Mouse (Mus musculus) forebrain, postnatal 0 days (tissue): Measurements from ENCODE around the gene Hist1h1d. TPM values are rescaled to one million over a fixed set of nuclear protein-coding genes. Genes with fewer than 3 reads are reported as not detected.

Source experiments
- ATAC-seq: fragments of 200-750 bp; cut with Nextera tagmentation; 2 replicates; pipeline ENCODE4 v1.8.0; 2017; ENCODE audit warnings: mild to moderate bottlenecking, moderate library complexity
- DNase-seq: peaks from one replicate; pipeline ENCODE4 v3.0.0-alpha.2; 2015
- H3K27ac ChIP-seq: fragments of 300-500 bp; sonication (generic); 2 replicates; pipeline ENCODE4 v1.5.1; 2014; ENCODE audit warnings: low read depth, mild to moderate bottlenecking, antibody characterized with exemption, low read length, moderate library complexity, mixed read lengths
- H3K27me3 ChIP-seq: fragments of 300-500 bp; sonication (generic); 2 replicates; pipeline ENCODE4 v1.6.1; 2014; ENCODE audit warnings: mild to moderate bottlenecking, low read length, mixed read lengths; ENCODE audit not compliant: insufficient read depth
- H3K36me3 ChIP-seq: fragments of 300-500 bp; sonication (generic); 2 replicates; pipeline ENCODE4 v1.6.1; 2014; ENCODE audit warnings: mild to moderate bottlenecking, moderate library complexity; ENCODE audit not compliant: insufficient read depth
- H3K4me1 ChIP-seq: fragments of 300-500 bp; sonication (generic); 2 replicates; pipeline ENCODE4 v1.6.1; 2014; ENCODE audit warnings: antibody characterized with exemption; ENCODE audit not compliant: insufficient read depth
- H3K4me2 ChIP-seq: fragments of 300-500 bp; sonication (generic); 2 replicates; pipeline ENCODE4 v1.6.1; 2014; ENCODE audit warnings: low read depth, mild to moderate bottlenecking, moderate library complexity
- H3K4me3 ChIP-seq: fragments of 300-500 bp; sonication (generic); 2 replicates; pipeline ENCODE4 v1.5.1; 2014; ENCODE audit warnings: low read depth, low read length, mixed read lengths
- H3K9ac ChIP-seq: fragments of 300-500 bp; sonication (generic); 2 replicates; pipeline ENCODE4 v1.6.1; 2014; ENCODE audit warnings: mild to moderate bottlenecking
- H3K9me3 ChIP-seq: fragments of 300-500 bp; sonication (generic); 2 replicates; pipeline ENCODE4 v1.6.1; 2016; ENCODE audit warnings: low read length
- CTCF ChIP-seq: sonication (generic); IDR thresholded peaks from 2 replicates; pipeline ENCODE4 v1.5.1; 2016; ENCODE audit warnings: antibody characterized with exemption, control low read depth, low read depth
- WGBS: fragments of 180-500 bp; shearing (Covaris S2); extraction: QIAGEN DNeasy Blood & Tissue Kit; methylation state at CpG from one replicate; pipeline ENCODE4 v1.1.7; 2014; 5-methylcytosine and 5-hydroxymethylcytosine counted together
- polyA plus RNA-seq: library from polyadenylated mRNA; unstranded; fragments of >200 nt; fragmentation: Nextera tagmentation; extraction: Ambion mirVana; gene quantifications from 2 replicates; pipeline ENCODE4 v1.2.1, GENCODE M21; 2015
- total RNA-seq: library from RNA; depleted of rRNA; stranded (reverse); fragments of >200 nt; gene quantifications from 2 replicates; pipeline ENCODE4 v1.2.3, GENCODE M21; 2014

The Hist1h1d gene
- total and polyA plus RNA-seq, 2 experiments from 2014 or later = 0.12 to 48.5 TPM

- ATAC-seq (peak; percentile 15; the same call in 1 of the 2 replicates), DNase-seq (peak; percentile 88)
- H3K9me3 ChIP-seq = no peaks in the 10 kb centered on the region
- peak overlapping the region; percentile 59 for H3K4me2 ChIP-seq
- H3K4me1 ChIP-seq = no peaks in the 10 kb centered on the region
- peak overlapping the region; percentile 52 for H3K4me3 ChIP-seq
- no peak overlapping the region for H3K27ac ChIP-seq
- no peaks in the 10 kb centered on the region for H3K36me3 ChIP-seq
- H3K27me3 ChIP-seq = no peaks in the 10 kb centered on the region
- TF ChIP-seq CTCF = no peak
- no peak overlapping the region for H3K9ac ChIP-seq
- 0% methylated on average over 10 of the region's 10 CpGs for WGBS
Observed at GRCm38 (mm10) chr13:23519416-23519815, 33.6 kb upstream of the Hist1h1d start.

GRCm38 (mm10) chr13:23521703-23522102 lies 31.4 kb upstream of the Hist1h1d start:
- H3K36me3 ChIP-seq = no peaks in the 10 kb centered on the region
- H3K9ac ChIP-seq = no peak overlapping the region
- ATAC-seq (no peak), DNase-seq (peak; percentile 75)
- no peaks in the 10 kb centered on the region for H3K27me3 ChIP-seq
- no peak for TF ChIP-seq CTCF
- H3K9me3 ChIP-seq = no peaks in the 10 kb centered on the region
- H3K4me3 ChIP-seq = no peak overlapping the region
- no peaks in the 10 kb centered on the region for H3K4me1 ChIP-seq
- peak overlapping the region; percentile 18; the same call in 1 of the 2 replicates for H3K4me2 ChIP-seq
- 1% methylated on average over 14 of the region's 14 CpGs for WGBS
- no peak overlapping the region for H3K27ac ChIP-seq

GRCm38 (mm10) chr13:23523976-23524375 lies 29.1 kb upstream of the Hist1h1d start:
- WGBS = 46% methylated on average over 5 of the region's 5 CpGs
- no peaks in the 10 kb centered on the region for H3K27me3 ChIP-seq
- no peaks in the 10 kb centered on the region for H3K4me1 ChIP-seq
- ATAC-seq (no peak), DNase-seq (no peak)
- H3K9me3 ChIP-seq = no peaks in the 10 kb centered on the region
- TF ChIP-seq CTCF = no peak
- no peak overlapping the region for H3K4me2 ChIP-seq
- H3K36me3 ChIP-seq = no peaks in the 10 kb centered on the region
- H3K27ac ChIP-seq = no peak overlapping the region
- H3K4me3 ChIP-seq = no peak overlapping the region
- H3K9ac ChIP-seq = no peak overlapping the region

GRCm38 (mm10) chr13:23524654-23525053 lies 28.4 kb upstream of the Hist1h1d start:
- TF ChIP-seq CTCF = peak; percentile 92

GRCm38 (mm10) chr13:23525901-23526300 lies 27.2 kb upstream of the Hist1h1d start:
- no peak for ATAC-seq
- H3K9ac ChIP-seq = no peak overlapping the region
- H3K27ac ChIP-seq = no peak overlapping the region
- no peaks in the 10 kb centered on the region for H3K9me3 ChIP-seq
- H3K4me1 ChIP-seq = no peaks in the 10 kb centered on the region
- no peak for TF ChIP-seq CTCF
- whole genome bisulfite sequencing = 2% methylated on average over 10 of the region's 10 CpGs
- H3K4me3 ChIP-seq = peak overlapping the region; percentile 50
- no peaks in the 10 kb centered on the region for H3K36me3 ChIP-seq
- H3K4me2 ChIP-seq = peak overlapping the region; percentile 55
- DNase-seq = no peak
- H3K27me3 ChIP-seq = no peaks in the 10 kb centered on the region

More at GRCm38 (mm10) chr13:23524654-23525053, 28.4 kb upstream of the Hist1h1d start:
- peak; percentile 86 for DNase-seq
- no peak overlapping the region for H3K4me3 ChIP-seq
- 9% methylated on average over 5 of the region's 5 CpGs for WGBS
- no peak overlapping the region for H3K27ac ChIP-seq
- no peaks in the 10 kb centered on the region for H3K9me3 ChIP-seq
- H3K36me3 ChIP-seq = no peaks in the 10 kb centered on the region
- no peaks in the 10 kb centered on the region for H3K27me3 ChIP-seq
- no peak overlapping the region for H3K9ac ChIP-seq
- H3K4me1 ChIP-seq = no peaks in the 10 kb centered on the region
- H3K4me2 ChIP-seq = no peak overlapping the region
- ATAC-seq = peak; percentile 44

GRCm38 (mm10) chr13:23526312-23526711 lies 26.8 kb upstream of the Hist1h1d start:
- H3K4me2 ChIP-seq = peak overlapping the region; percentile 55
- H3K9me3 ChIP-seq = no peaks in the 10 kb centered on the region
- TF ChIP-seq CTCF = no peak
- no peaks in the 10 kb centered on the region for H3K4me1 ChIP-seq
- ATAC-seq (peak; percentile 54), DNase-seq (peak; percentile 98)
- H3K27ac ChIP-seq = peak overlapping the region; percentile 71
- no peaks in the 10 kb centered on the region for H3K27me3 ChIP-seq
- peak overlapping the region; percentile 56 for H3K9ac ChIP-seq
- peak overlapping the region; percentile 50 for H3K4me3 ChIP-seq
- WGBS = under 1% methylated on average over 17 of the region's 17 CpGs
- H3K36me3 ChIP-seq = no peaks in the 10 kb centered on the region

GRCm38 (mm10) chr13:23529005-23529404 lies 24.1 kb upstream of the Hist1h1d start:
- Histone ChIP-seq H3K4me2 (no peak overlapping the region), H3K4me1 (peaks cover 17% of the 10 kb centered on the region), H3K27me3 (no peaks in the 10 kb centered on the region), H3K9me3 (no peaks in the 10 kb centered on the region), H3K9ac (no peak overlapping the region), H3K4me3 (no peak overlapping the region), H3K36me3 (no peaks in the 10 kb centered on the region), H3K27ac (no peak overlapping the region)
- ATAC-seq (no peak), DNase-seq (no peak)
- 79% methylated on average over 5 of the region's 5 CpGs for WGBS
- TF ChIP-seq CTCF = no peak
